Mouse (Mus musculus): Measurements from ENCODE around the gene Fam163b. TPM values are rescaled to one million over a fixed set of nuclear protein-coding genes. Genes with fewer than 3 reads are reported as not detected.

Fam163b gene
- polyA plus RNA-seq, 1 experiment from 2014 or later, result 0.19 TPM

DNA sequence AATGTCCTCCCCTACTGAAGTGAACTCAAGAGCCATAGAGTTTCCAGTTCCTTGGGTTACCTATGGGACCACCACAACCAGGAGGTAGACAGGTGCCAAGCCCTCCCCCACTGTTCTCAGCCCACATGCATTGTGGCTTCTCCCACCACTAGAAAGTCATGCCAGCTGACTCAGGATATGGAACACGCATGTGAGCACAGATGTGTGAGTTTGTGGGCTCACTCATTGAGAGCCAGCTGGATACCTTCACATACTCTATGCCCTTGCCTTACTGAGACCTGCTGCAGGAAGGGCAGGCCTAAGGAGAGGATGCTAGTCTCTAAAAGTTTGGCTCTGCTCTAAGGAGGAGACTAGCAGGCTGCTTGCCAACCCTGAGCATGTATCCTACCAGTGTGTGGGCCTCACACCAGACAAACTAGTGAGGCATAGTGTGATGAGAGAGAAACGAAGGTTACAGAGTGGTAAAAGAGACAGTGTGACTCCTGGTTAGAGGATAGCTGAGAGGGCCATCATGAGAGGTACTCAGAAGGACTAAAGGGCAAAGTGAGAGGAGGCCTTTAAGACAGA lies 72.0 kb downstream of the Fam163b start:
- Histone ChIP-seq H3K4me1 (peaks cover 15% of the 10 kb centered on the region; the same call in 1 of the 2 replicates), H3K27me3 (replicated peaks) (no peaks in the 10 kb centered on the region), H3K4me3 (replicated peaks) (no peak overlapping the region), H3K4me2 (no peak overlapping the region), H3K27ac (no peak overlapping the region), H3K9me3 (no peaks in the 10 kb centered on the region), H3K36me3 (no peaks in the 10 kb centered on the region), H3K9ac (no peak overlapping the region)
- no peak for ATAC-seq (ENCODE audit: insufficient read depth, low FRiP score, low read depth)
- 81% methylated on average over 2 of the region's 2 CpGs for WGBS

DNA sequence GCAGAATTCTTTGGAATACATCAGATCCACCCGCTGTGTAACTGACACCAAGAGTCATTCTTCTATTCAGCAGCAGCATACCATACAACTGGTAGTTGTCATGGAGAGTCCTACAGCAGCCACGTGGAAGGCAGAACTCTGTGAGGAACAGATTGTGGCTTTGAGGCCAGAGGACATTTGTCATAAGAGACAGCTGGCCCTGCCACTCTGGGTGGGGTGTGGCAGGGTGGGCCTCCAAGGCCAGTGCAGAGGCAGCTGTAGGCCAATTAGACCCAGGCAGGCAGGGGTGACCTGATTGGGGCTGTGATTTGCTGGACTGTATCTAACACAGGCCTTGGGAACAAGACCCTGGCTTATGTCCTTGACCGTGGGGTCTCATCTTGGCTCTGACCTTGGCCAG lies 72.6 kb downstream of the Fam163b start:
- Histone ChIP-seq H3K4me2 (no peak overlapping the region), H3K9ac (no peak overlapping the region), H3K4me1 (0 out of 2 replicates have a peak, but pooled peaks cover 11% of the 10 kb centered on the region), H3K27ac (no peak overlapping the region), H3K9me3 (no peaks in the 10 kb centered on the region), H3K27me3 (replicated peaks) (no peaks in the 10 kb centered on the region), H3K4me3 (replicated peaks) (no peak overlapping the region), H3K36me3 (no peaks in the 10 kb centered on the region)
- 47% methylated on average over 3 of the region's 3 CpGs for WGBS
- 0 out of 2 replicates have a peak, but pooled peaks have one; percentile 32 for ATAC-seq (ENCODE audit: insufficient read depth, low FRiP score, low read depth)

DNA sequence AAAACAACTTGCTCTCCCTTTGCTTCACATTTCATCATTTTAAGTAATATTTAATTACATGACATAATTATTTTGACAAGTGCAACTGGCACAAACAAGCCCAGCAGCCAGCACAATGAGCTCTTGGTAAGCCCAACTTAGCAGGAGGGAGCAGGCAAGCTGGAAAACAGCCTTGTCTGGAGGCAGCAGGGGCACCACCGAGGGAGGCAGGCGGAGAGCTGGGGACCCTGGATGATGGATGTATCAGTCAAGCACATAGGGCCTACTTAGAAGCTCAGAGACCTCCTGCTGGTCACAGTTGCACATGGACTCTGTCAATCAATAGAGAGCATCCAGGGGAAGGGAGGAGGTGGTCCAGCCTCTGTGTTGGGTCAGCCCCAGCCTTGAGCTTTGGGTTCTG lies 74.3 kb downstream of the Fam163b start:
- H3K9ac ChIP-seq, result no peak overlapping the region
- ATAC-seq (ENCODE audit: insufficient read depth, low FRiP score, low read depth), result no peak
- 0 out of 2 replicates have a peak, but pooled peaks cover 11% of the 10 kb centered on the region for H3K4me1 ChIP-seq
- 22% methylated on average over 2 of the region's 2 CpGs for WGBS
- H3K27ac ChIP-seq, result no peak overlapping the region
- H3K9me3 ChIP-seq, result no peaks in the 10 kb centered on the region
- H3K36me3 ChIP-seq, result no peaks in the 10 kb centered on the region
- H3K4me3 ChIP-seq (replicated peaks), result no peak overlapping the region
- no peaks in the 10 kb centered on the region for H3K27me3 ChIP-seq (replicated peaks)
- no peak overlapping the region for H3K4me2 ChIP-seq

DNA sequence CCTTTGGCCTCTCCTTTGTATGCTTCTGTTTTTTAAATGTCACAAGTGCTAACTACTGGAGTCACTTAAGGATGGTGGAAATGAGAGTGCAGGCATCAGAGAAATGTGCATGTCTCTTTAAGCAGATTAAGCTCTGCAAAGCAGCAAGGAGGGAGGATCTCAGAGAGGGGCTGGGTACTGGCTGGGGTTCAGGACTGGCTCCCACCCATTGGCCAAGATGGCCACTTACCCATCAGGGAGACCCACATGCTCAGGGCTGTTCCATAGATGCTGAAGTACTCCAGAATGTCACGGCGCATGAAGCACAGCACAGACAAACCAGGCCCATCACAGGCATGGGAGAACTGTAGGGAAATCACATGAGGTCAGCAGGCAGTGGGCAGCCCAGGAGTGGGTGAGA lies 75.2 kb downstream of the Fam163b start:
- Histone ChIP-seq H3K9me3 (no peaks in the 10 kb centered on the region), H3K36me3 (no peaks in the 10 kb centered on the region), H3K27ac (no peak overlapping the region), H3K27me3 (replicated peaks) (no peaks in the 10 kb centered on the region), H3K4me1 (0 out of 2 replicates have a peak, but pooled peaks cover 11% of the 10 kb centered on the region), H3K4me2 (no peak overlapping the region), H3K4me3 (replicated peaks) (no peak overlapping the region), H3K9ac (no peak overlapping the region)
- 95% methylated on average over 2 of the region's 2 CpGs for WGBS
- no peak for ATAC-seq (ENCODE audit: insufficient read depth, low FRiP score, low read depth)

Other genes starting within 250 kb of the Fam163b start
- 24.9 and 25.2 TPM in 2 replicates for gene Surf6, start 239.6 kb downstream of the Fam163b start, polyA plus RNA-seq (2015; fragmentation: Nextera tagmentation; extraction: Ambion mirVana)
- 40.3 and 45.7 TPM in 2 replicates for gene Med22, start 231.8 kb downstream of the Fam163b start, polyA plus RNA-seq (2015; fragmentation: Nextera tagmentation; extraction: Ambion mirVana)
- 494 and 609 TPM in 2 replicates for gene Rpl7a, start 231.7 kb downstream of the Fam163b start, polyA plus RNA-seq (2015; fragmentation: Nextera tagmentation; extraction: Ambion mirVana)
- gene Surf2, start 226.1 kb downstream of the Fam163b start, polyA plus RNA-seq (2015; fragmentation: Nextera tagmentation; extraction: Ambion mirVana), result 40.4 and 40.8 TPM in 2 replicates
- gene Surf1, start 226.0 kb downstream of the Fam163b start, polyA plus RNA-seq (2015; fragmentation: Nextera tagmentation; extraction: Ambion mirVana), result 62.1 and 65.7 TPM in 2 replicates
- 212 and 245 TPM in 2 replicates for gene Surf4, start 208.6 kb downstream of the Fam163b start, polyA plus RNA-seq (2015; fragmentation: Nextera tagmentation; extraction: Ambion mirVana)
- gene Stkld1, start 208.4 kb downstream of the Fam163b start, polyA plus RNA-seq (2015; fragmentation: Nextera tagmentation; extraction: Ambion mirVana), result 0.08 TPM in 1 of 2 replicates, not detected in the other
- 40.0 and 44.6 TPM in 2 replicates for gene Rexo4, start 178.1 kb downstream of the Fam163b start, polyA plus RNA-seq (2015; fragmentation: Nextera tagmentation; extraction: Ambion mirVana)
- gene Adamts13, start 169.1 kb downstream of the Fam163b start, polyA plus RNA-seq (2015; fragmentation: Nextera tagmentation; extraction: Ambion mirVana), result 0.15 and 0.31 TPM in 2 replicates
- 61.6 and 65.4 TPM in 2 replicates for gene Cacfd1, start 132.6 kb downstream of the Fam163b start, polyA plus RNA-seq (2015; fragmentation: Nextera tagmentation; extraction: Ambion mirVana)
- 1.1 and 1.3 TPM in 2 replicates for gene Slc2a6, start 114.5 kb downstream of the Fam163b start, polyA plus RNA-seq (2015; fragmentation: Nextera tagmentation; extraction: Ambion mirVana)
- gene Mymk, start 70.3 kb downstream of the Fam163b start, polyA plus RNA-seq (2015; fragmentation: Nextera tagmentation; extraction: Ambion mirVana), result 0.28 and 1.3 TPM in 2 replicates
- 3.0 and 3.8 TPM in 2 replicates for gene Adamtsl2, start 63.1 kb downstream of the Fam163b start, polyA plus RNA-seq (2015; fragmentation: Nextera tagmentation; extraction: Ambion mirVana)
- gene Dbh, start 22.7 kb upstream of the Fam163b start, polyA plus RNA-seq (2015; fragmentation: Nextera tagmentation; extraction: Ambion mirVana), result 1.3 and 3.1 TPM in 2 replicates
- 15.0 and 16.1 TPM in 2 replicates for gene Sardh, start 105.8 kb upstream of the Fam163b start, polyA plus RNA-seq (2015; fragmentation: Nextera tagmentation; extraction: Ambion mirVana)